Mouse (Mus musculus) cerebellum, adult 2 months (tissue): ENCODE data around the gene Palm3.

Source experiments
- CTCF ChIP-seq: fragments of 200-500 bp; IDR thresholded peaks from 2 replicates; pipeline ENCODE4 v1.5.1; 2011; ENCODE audit warnings: low read depth, mild to moderate bottlenecking, control low read depth, low read length, moderate library complexity, borderline replicate concordance; ENCODE audit not compliant: insufficient read depth
- POLR2A ChIP-seq: fragments of 200-500 bp; IDR thresholded peaks from 2 replicates; pipeline ENCODE4 v1.6.1; 2011; ENCODE audit warnings: low read length, control low read depth, borderline replicate concordance; ENCODE audit not compliant: insufficient read depth

GRCm38 (mm10) chr8:83976779-83977350, 44.4 kb upstream of the Palm3 start:
- TF ChIP-seq POLR2A (no peak), CTCF (no peak)
